Mouse (Mus musculus) heart, postnatal 25 days (tissue): ENCODE results near the gene Skor1. TPM values are rescaled to one million over a fixed set of nuclear protein-coding genes. Genes with fewer than 3 reads are reported as not detected.

Source experiments
- DNase-seq: peaks from one replicate; pipeline ENCODE4 v3.0.0; 2022; ENCODE audit warnings: low spot score
- intact Hi-C: fragments of 180-260 bp; cut with DNase I; formaldehyde crosslinking; loops from one replicate; pipeline ENCODE4 v1.15.1; 2025
- total RNA-seq, 2 experiments: library from RNA; stranded (reverse); gene quantifications; 2 replicates each; pipeline ENCODE4 v1.2.3; 2021

Gene Skor1
- total RNA-seq, 2 experiments from 2014 or later = not detected

DNA sequence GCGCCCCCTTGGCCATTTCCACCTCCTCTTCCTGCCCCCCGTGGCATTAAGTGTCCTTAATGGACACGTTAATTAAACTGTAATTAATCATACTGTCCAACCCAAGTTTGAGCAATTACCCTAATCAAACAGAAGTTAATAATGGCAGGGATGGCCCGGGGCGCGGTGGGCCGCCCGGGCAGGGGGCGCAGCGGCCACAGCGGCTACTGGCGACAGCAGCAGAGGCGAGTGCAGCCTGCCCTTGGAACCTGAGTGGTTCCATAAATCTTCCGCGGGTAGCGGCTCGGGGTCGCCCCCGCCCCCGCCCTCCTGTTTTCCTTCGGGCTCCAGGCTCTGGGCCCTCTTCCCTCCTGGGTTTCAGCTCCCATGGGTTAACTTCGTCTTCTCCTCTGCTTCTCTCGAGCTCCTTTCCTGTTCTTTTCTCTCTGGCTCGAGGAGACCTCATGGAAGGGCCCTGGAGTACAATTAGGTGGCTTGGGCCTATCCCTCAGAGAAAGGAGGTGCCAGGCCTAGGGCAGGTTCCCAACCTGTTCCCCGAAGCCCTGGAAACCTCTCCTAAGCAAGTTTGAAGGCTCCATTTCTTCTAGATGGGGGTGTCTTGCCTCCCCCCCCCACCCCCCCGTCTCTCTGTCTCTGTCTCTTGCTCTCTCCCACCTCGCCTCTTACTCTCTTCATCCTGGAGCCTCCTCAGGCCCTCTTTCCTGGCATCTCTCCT, 1.5 kb upstream of the Skor1 start:
- intact Hi-C loops = no loop called here

GRCm38 (mm10) chr9:63149372-63149766, 608 bp upstream of the Skor1 start:
- DNase-seq = no peak
- intact Hi-C loops = no loop called here

More for the DNA sequence above, 1.5 kb upstream of the Skor1 start:
- no peak for DNase-seq

- intact Hi-C loops = no loop called here
Observed at GRCm38 (mm10) chr9:63147786-63148409, 863 bp downstream of the Skor1 start.

GRCm38 (mm10) chr9:63147296-63147695, 1.5 kb downstream of the Skor1 start:
- intact Hi-C loops = no loop called here
- DNase-seq = no peak

More at GRCm38 (mm10) chr9:63147786-63148409, 863 bp downstream of the Skor1 start:
- DNase-seq = no peak

GRCm38 (mm10) chr9:63146856-63147274, 1.9 kb downstream of the Skor1 start:
- no peak for DNase-seq
- intact Hi-C loops = no loop called here

DNA sequence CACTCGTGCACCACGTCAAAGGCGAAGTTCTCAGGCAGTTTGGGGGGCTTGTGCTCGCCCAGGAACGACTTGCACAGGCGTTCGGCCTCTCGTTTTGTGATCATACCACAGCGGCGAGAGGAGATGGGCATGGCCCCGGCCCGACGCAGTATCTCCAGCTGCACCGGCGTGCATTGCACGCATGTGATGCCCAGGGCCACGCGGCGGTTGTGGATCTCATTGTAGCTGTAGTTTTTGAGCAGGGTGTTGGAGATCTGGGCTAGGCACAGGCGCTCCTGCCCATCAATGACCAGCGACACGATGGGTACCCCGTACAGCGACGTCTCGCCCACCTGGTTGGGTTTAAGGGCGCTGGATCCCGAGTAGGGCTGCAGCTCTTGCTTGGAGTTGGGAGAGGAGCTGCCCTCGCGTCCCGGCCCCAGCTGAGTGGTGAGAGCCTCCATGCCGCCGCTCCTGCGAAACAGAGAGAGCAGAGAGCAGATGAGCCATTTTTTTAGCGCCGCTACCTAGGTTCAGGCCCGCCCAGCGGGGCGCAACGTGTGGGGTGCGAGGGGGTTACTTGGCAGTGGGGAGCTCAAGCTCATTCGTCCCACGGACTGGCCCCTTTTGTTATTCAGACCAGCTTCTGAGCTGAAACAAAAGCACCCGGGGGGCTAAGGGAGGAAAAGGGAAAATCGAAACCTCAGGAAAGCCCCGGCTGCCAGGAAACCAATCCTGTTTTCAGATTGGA, 2.5 kb downstream of the Skor1 start:
- DNase-seq = no peak
- intact Hi-C loops = no loop called here

DNA sequence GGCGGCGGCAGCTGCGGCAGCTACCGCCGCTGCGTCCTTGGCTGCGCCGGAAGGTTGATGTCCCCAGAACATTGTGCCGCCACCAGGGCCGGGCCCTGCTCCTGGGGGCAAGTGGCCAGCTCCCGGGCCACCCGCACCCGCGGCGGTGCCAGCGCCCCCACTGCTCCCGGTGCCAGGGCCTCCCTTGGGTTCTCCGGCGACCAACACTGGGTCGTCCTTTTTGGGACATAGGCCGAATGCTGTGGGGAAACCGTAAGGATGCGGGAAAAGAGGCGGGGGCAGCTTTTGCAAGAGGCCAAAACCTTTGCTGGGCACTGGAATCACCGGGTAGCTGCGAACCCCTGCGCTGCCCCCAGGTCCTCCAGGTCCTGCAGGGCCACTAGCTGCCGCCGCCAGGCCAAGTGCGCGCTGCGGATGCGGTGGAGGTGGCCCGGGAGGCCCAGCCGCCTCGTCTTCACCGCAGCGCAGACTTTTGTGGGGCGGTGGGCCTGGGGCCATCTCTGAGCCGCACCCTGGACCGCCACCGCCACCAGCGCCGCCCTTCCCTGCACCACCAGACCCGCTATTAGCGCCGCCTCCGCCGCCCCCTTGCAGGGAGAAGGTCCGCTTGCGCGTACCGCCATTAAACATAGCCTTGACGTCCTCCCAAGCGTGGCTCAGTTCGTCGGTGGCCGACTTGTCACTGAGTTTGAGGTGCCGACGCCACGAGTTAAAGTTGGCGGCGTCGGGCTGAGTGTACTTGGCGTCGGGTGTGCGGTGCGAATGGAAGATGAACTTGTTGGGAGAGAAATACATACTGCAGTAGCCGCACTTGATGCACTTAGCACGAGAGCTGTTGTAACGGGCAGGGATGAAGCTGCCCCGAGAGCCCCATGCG, 3.3 kb downstream of the Skor1 start:
- intact Hi-C loops = no loop called here
- no peak for DNase-seq

DNA sequence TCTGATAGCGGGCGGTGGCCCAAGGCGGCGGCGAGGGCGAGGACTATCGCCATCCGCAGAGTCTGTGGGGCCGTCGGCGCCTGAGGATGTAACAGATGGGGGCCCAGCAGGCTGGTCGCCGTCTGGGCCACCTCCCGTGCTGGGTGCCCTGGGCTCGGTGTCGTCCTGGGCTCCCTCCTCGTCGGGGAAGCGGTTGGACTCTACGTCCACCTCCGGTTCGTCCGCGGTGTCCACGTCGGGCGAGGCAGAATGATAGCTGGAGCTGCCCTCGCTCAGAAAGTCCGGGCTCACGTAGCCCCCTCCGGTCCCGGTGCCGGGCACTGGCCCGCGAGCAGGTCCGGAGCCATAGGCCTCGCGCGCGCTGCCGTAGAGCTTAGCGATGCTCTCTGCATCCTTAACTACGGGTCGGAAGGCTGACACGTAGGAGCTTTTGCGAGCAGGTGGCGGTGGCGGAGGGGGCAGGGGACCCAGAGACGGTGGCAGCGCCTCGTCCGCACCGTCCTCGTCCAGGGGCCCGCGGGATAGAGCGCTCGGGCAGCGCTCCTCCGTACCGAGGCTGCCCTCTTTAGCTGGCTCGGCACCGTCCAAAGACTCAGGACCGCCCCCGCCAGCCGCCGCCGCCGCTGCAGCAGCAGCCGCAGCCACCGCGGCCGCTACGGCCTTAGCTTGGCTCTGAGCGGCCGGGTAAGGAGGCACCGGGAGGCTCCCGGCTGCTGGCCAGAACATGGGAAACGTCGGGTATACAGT, 4.1 kb downstream of the Skor1 start:
- intact Hi-C loops = no loop called here
- DNase-seq = no peak

DNA sequence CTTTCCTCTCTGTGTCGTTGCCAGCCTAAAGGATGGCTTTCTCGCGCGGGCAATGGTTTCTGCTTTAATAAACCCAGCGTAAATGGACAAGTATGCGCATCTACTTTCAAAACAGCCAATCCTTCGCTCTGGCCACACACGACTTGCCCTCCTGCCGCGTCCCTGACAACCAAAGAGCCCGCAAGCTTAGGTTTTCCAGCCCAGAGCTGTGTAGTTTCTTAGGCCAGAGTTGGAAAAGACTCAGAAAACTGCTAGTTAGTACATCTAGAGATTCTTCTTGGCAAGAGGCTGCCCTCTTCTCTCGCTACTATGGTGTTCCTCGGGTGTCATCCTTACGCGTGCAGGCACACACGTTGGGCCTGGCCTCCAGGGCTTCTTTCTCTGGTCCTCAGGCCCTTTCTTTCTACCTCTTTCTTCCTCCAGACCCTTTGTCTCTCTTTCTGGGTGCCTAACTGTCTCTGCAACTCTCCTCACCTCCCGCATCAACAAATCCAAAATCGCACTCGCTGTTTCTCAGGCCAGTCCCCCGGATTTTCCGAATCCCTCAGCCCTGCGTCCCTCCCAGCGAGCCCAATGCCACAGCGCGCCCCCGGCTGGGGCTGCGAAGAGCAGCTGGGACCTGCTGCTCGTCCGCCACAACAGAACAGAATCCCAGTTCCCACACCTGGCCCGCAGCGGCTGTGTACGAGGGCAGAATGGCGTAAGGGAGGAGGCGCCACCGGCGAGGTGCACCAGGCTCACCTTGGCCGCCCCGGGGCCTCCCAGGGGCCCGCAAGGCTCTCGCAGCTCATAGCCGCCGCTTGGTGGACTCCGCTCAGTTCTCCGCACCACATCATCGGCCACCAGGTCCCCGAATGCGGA, 4.9 kb downstream of the Skor1 start:
- no peak for DNase-seq
- intact Hi-C loops = no loop called here

DNA sequence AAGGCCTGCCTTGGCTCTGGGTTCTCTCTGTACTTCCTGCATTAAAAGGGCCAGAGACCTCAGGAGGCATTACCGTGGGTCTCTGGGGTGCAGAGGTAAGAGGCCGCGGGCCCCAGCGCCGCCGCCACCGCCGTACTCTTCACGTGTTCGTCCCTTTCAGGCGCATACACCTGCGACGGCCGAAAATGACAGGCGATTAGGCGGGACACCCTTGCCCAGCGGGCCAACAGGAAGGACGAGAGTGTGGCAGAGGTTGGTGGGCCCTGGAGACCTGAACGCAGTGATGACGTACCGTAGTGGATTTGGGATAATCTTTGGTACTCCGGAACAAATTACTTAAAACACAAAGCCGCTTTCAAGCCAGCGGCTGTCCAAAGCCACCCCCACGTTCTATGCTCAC, 5.5 kb downstream of the Skor1 start:
- intact Hi-C loops = no loop called here
- no peak for DNase-seq

- intact Hi-C loops = no loop called here
- DNase-seq = no peak
Observed at GRCm38 (mm10) chr9:63142335-63143036, 6.3 kb downstream of the Skor1 start.

GRCm38 (mm10) chr9:63141641-63142334, 7.0 kb downstream of the Skor1 start:
- intact Hi-C loops = no loop called here
- no peak for DNase-seq

- intact Hi-C loops = no loop called here
- no peak for DNase-seq
Observed at GRCm38 (mm10) chr9:63140211-63140610, 8.6 kb downstream of the Skor1 start.

DNA sequence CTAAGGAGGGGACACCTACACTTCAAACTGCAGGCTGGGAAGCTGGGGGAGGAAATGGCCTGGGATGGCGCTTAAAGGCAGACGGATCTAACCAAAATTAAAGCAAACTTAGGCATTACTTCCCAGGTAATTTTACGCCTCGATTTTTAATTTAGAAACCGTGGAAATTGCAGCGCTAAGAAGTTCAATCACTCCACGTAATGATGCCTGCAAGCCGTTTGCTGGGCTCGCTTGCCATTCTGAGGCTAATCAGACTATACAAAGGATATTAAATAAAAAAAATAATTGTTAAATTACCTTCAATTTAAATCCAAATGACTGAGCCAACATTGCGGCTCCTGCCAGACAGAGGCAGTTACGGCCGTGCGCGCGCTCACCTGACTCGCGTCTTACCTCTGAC, 9.1 kb downstream of the Skor1 start:
- intact Hi-C loops = loop anchor here (5.0 kb wide), 2 partner anchors 463 to 703 kb away; partner anchors contain the start of genes Aagab and Iqch
- DNase-seq = no peak

DNA sequence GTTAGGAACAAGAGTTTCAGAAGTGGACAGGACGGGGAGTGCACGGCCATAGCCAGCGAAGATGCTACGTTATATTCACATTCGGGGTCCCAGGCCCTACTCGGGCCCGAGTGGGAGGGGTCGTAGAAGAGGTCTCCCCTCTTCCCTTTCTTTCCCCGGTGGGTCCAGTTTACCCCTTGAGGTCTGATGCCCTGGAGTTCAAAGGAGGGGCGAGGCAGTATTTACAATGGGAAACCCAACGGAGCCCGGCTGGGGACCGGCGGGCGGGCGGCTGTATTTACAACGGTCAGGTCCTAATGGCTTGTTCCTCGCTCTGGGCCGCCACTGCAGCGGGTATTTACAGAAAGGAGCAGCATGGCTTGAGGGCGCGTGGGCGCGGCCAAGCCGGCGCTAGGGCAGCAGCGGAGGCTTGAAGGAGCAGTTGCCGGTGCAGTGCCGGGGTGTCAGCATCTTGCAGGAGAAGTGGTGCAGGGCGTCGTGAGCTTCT, 10.2 kb downstream of the Skor1 start:
- intact Hi-C loops = loop anchor here (5.0 kb wide), 2 partner anchors 464 to 704 kb away; partner anchors contain the start of genes Aagab and Iqch
- DNase-seq = no peak

DNA sequence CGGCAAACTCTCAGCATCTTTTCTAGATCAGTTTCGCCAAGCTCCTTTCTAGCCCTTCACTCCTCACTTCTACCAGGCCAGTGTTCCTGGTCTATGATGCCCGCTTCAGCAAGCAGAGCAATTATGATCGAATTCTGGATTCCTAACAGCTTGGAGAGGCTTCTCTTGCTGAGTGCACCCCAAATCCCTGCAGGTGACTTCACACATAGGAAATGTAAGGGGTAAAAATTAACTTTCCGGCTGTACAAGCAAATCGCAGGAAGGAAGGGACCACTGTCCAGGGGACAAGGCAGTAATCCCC, 11.2 kb downstream of the Skor1 start:
- DNase-seq = no peak
- intact Hi-C loops = loop anchor here (5.0 kb wide), 2 partner anchors 465 to 705 kb away; partner anchors contain the start of genes Aagab and Iqch
